Mouse (Mus musculus): ENCODE measurements around the gene Acbd4. TPM values are rescaled to one million over a fixed set of nuclear protein-coding genes. Genes with fewer than 3 reads are reported as not detected.

Acbd4 gene
- polyA plus RNA-seq, 1 experiment from 2014 or later, result 28.6 TPM

DNA sequence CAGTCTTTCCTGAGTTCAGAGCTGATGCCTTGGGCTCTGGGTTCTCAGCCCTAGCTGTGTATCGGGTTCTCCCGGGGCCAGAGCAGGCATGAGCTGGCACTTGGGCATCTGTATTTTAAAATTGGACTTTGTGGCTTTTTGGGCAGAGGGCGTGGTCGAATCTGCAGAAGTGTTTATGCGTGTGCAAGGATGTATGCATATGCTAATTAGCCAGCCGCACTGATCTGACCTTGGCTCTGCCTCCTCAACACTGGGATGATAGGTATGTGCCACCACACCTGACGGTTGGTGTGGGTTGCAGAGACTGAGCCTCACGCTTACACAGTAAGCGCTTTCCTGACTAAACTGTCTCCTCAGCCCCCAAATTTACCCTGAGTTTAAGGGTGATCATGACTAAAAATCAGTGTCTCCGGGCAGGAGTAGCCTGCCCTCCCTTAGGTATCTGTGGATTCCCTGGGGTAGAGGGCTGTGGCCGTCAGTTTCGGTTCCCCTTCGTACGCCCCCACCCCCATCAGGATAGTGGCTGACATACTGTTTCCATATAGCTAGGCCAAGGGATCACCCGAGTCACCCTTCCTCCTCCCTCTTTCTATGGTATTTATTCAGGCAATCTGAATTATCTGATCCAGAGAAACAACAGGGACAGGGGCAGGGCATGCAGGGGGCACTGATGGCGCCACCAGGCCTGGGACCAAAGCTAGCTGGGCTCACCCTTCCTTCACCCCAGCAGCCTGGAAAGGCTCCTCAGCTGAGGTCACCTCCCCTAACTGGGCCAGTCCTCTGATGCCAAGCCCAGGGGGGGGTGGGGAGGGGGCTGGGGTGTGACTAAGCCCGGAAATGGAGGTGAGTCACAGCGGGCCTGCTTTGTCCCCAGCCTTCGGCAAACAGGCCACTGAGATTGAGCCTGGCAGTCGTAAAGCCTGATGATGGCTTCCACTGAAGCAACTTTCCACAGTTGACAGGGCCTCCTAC is 7.3 kb upstream of the Acbd4 start:
- 50% methylated on average over 20 of the region's 20 CpGs for WGBS
- Histone ChIP-seq H3K4me3 (ENCODE audit: low read depth, low read length) (no peak overlapping the region), H3K9me3 (ENCODE audit: control insufficient read depth, low read length) (no peaks in the 10 kb centered on the region), H3K27ac (replicated peaks) (peak overlapping the region; percentile 49), H3K36me3 (ENCODE audit: control insufficient read depth, insufficient read depth, low read length) (no peaks in the 10 kb centered on the region), H3K9ac (ENCODE audit: low read length) (no peak overlapping the region), H3K27me3 (ENCODE audit: control insufficient read depth, insufficient read depth, low read length) (no peaks in the 10 kb centered on the region), H3K4me2 (replicated peaks; ENCODE audit: low read depth) (no peak overlapping the region), H3K4me1 (replicated peaks; ENCODE audit: control insufficient read depth, insufficient read depth) (0 out of 2 replicates have a peak, but pooled peaks cover 2% of the 10 kb centered on the region)
- TF ChIP-seq CTCF (IDR thresholded peaks at IDR 0.05; ENCODE audit: low read depth), result no peak
- no peak for TF ChIP-seq EP300 (optimal IDR thresholded peaks at IDR 0.05)
- DNase-seq (ENCODE audit: low spot score), result peak; percentile 95
- peak; percentile 90 for ATAC-seq (ENCODE audit: low FRiP score, low TSS enrichment)

DNA sequence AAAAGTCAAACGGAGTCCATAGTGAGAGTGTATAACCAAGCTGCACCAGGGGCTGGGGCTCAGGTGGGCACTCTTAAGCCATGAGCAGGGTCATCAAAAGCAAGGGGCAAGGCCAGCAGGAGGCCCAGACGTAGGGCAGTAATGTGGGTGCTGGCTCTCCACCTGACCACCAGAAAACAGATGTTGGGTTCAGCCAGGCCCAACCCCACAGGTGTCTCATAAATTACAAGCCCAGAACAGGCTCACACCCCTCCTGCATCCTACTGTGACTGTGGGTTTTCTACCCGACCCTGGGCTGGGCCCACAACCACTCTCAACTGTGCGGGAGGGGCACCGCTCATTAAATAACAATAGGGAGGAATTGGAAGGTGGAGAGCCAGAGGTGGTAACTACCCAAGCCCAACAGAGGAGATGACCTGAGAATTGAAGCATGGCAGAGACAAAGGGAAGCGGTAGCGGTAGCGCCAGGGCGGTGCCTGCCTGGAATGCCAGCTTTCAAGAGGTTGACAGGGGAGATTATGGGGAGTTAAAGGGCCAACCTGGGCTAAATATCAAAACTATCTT is 6.3 kb upstream of the Acbd4 start:
- Histone ChIP-seq H3K27me3 (ENCODE audit: control insufficient read depth, insufficient read depth, low read length) (no peaks in the 10 kb centered on the region), H3K4me3 (ENCODE audit: low read depth, low read length) (no peak overlapping the region), H3K4me2 (replicated peaks; ENCODE audit: low read depth) (no peak overlapping the region), H3K27ac (replicated peaks) (peak overlapping the region; percentile 49), H3K9me3 (ENCODE audit: control insufficient read depth, low read length) (no peaks in the 10 kb centered on the region), H3K36me3 (ENCODE audit: control insufficient read depth, insufficient read depth, low read length) (no peaks in the 10 kb centered on the region), H3K4me1 (replicated peaks; ENCODE audit: control insufficient read depth, insufficient read depth) (0 out of 2 replicates have a peak, but pooled peaks cover 2% of the 10 kb centered on the region), H3K9ac (ENCODE audit: low read length) (no peak overlapping the region)
- no peak for ATAC-seq (ENCODE audit: low FRiP score, low TSS enrichment)
- 61% methylated on average over 9 of the region's 9 CpGs for WGBS
- DNase-seq (ENCODE audit: low spot score), result no peak
- TF ChIP-seq EP300 (optimal IDR thresholded peaks at IDR 0.05), result no peak
- TF ChIP-seq CTCF (IDR thresholded peaks at IDR 0.05; ENCODE audit: low read depth), result no peak

DNA sequence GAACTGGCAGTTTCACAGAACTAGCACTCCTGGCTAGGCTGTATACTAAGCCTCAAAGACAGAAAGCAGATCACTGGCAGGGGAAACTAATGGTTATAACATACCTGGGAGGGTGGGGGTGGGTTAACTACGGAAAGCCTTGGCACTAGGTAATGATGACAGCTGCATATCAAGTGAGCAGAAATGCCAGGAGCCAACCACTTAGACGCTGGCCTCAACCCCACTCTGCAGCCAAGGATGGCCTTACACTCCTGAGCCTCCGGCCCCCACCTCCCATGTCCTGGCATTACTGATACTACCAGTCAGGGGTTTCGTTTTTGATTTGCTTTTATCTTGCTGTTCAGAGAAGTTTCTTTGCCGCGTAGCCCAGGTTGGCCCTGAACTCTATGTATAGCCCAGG is 5.7 kb upstream of the Acbd4 start:
- Histone ChIP-seq H3K4me2 (replicated peaks; ENCODE audit: low read depth) (no peak overlapping the region), H3K36me3 (ENCODE audit: control insufficient read depth, insufficient read depth, low read length) (no peaks in the 10 kb centered on the region), H3K4me3 (ENCODE audit: low read depth, low read length) (no peak overlapping the region), H3K27ac (replicated peaks) (no peak overlapping the region), H3K9me3 (ENCODE audit: control insufficient read depth, low read length) (no peaks in the 10 kb centered on the region), H3K9ac (ENCODE audit: low read length) (no peak overlapping the region), H3K4me1 (replicated peaks; ENCODE audit: control insufficient read depth, insufficient read depth) (0 out of 2 replicates have a peak, but pooled peaks cover 2% of the 10 kb centered on the region), H3K27me3 (ENCODE audit: control insufficient read depth, insufficient read depth, low read length) (no peaks in the 10 kb centered on the region)
- ATAC-seq (ENCODE audit: low FRiP score, low TSS enrichment), result no peak
- no peak for DNase-seq (ENCODE audit: low spot score)
- no peak for TF ChIP-seq CTCF (IDR thresholded peaks at IDR 0.05; ENCODE audit: low read depth)
- TF ChIP-seq EP300 (optimal IDR thresholded peaks at IDR 0.05), result no peak
- 87% methylated on average over 6 of the region's 6 CpGs for WGBS

GRCm38 (mm10) chr11:103096979-103097894 is 4.2 kb upstream of the Acbd4 start:
- Histone ChIP-seq H3K36me3 (ENCODE audit: control insufficient read depth, insufficient read depth, low read length) (no peaks in the 10 kb centered on the region), H3K27ac (replicated peaks) (peak overlapping the region; percentile 85), H3K9ac (ENCODE audit: low read length) (peak overlapping the region; percentile 47), H3K4me1 (replicated peaks; ENCODE audit: control insufficient read depth, insufficient read depth) (0 out of 2 replicates have a peak, but pooled peaks cover 2% of the 10 kb centered on the region), H3K4me3 (ENCODE audit: low read depth, low read length) (no peak overlapping the region), H3K27me3 (ENCODE audit: control insufficient read depth, insufficient read depth, low read length) (no peaks in the 10 kb centered on the region), H3K9me3 (ENCODE audit: control insufficient read depth, low read length) (no peaks in the 10 kb centered on the region), H3K4me2 (replicated peaks; ENCODE audit: low read depth) (peak overlapping the region; percentile 41)
- DNase-seq (ENCODE audit: low spot score), result peak; percentile 52
- TF ChIP-seq EP300 (optimal IDR thresholded peaks at IDR 0.05), result no peak
- TF ChIP-seq CTCF (IDR thresholded peaks at IDR 0.05; ENCODE audit: low read depth), result no peak
- peak; percentile 16; the same call in 1 of the 2 replicates for ATAC-seq (ENCODE audit: low FRiP score, low TSS enrichment)
- 9% methylated on average over 22 of the region's 22 CpGs for WGBS

DNA sequence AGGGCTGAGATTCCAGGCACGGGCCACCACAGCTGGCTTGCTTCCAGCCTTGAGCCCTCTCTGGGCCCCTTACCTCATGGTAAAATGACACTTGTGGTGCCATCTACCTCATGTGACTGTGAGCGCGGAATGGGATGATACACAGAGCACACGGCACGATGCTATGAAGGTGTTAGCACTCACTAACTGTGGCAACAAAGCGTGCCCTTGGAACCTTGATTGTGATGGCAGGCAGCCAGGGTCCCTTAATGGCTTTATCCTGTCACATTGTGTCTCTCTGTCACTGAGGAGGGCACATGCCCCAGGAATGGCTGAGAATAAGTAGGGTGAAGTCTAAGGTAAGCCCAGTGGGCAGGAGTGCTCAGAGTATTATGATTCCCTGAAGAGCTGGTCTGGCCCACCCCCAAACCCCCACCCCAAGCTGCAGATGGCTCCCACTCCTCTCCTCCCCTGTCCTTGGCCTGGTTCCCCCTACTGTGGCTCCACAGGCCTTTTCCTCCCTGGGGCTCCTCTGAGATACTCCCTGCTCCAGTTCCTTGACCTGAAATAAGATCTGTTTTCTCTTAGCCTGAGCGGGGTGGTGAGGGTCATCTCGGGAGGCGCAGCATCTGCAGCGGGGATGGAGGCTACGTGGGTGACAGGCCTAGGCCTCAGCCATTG is 2.8 kb upstream of the Acbd4 start:
- H3K4me1 ChIP-seq (replicated peaks; ENCODE audit: control insufficient read depth, insufficient read depth), result peaks cover 5% of the 10 kb centered on the region; the same call in 1 of the 2 replicates
- H3K27ac ChIP-seq (replicated peaks), result no peak overlapping the region
- TF ChIP-seq EP300 (optimal IDR thresholded peaks at IDR 0.05) (no peak), CTCF (IDR thresholded peaks at IDR 0.05; ENCODE audit: low read depth) (no peak)
- WGBS, result 83% methylated on average over 11 of the region's 11 CpGs
- no peaks in the 10 kb centered on the region for H3K36me3 ChIP-seq (ENCODE audit: control insufficient read depth, insufficient read depth, low read length)
- no peaks in the 10 kb centered on the region for H3K27me3 ChIP-seq (ENCODE audit: control insufficient read depth, insufficient read depth, low read length)
- no peak overlapping the region for H3K9ac ChIP-seq (ENCODE audit: low read length)
- ATAC-seq (ENCODE audit: low FRiP score, low TSS enrichment) (no peak), DNase-seq (ENCODE audit: low spot score) (peak; percentile 15)
- H3K4me3 ChIP-seq (ENCODE audit: low read depth, low read length), result no peak overlapping the region
- no peaks in the 10 kb centered on the region for H3K9me3 ChIP-seq (ENCODE audit: control insufficient read depth, low read length)
- no peak overlapping the region for H3K4me2 ChIP-seq (replicated peaks; ENCODE audit: low read depth)

Data from stomach, postnatal 0 days (tissue).